Mouse (Mus musculus): Measurements from ENCODE around the gene Gm19345.

- TF ChIP-seq TCF12 (IDR thresholded peaks at IDR 0.05; ENCODE audit: insufficient read depth, poor library complexity, severe bottlenecking) (no peak), POLR2A (IDR thresholded peaks at IDR 0.05; ENCODE audit: insufficient read length, low read depth) (no peak), USF1 (IDR thresholded peaks at IDR 0.05; ENCODE audit: low read depth) (no peak), E2F4 (IDR thresholded peaks at IDR 0.05; ENCODE audit: insufficient read depth) (no peak), CEBPB (IDR thresholded peaks at IDR 0.05; ENCODE audit: insufficient read depth, poor library complexity, severe bottlenecking) (no peak), MYOD1 (IDR thresholded peaks at IDR 0.05; ENCODE audit: control insufficient read depth in 1 of 3, insufficient read length in 2 of 3, low read depth in 2 of 3) (no peak), MAX (IDR thresholded peaks at IDR 0.05; ENCODE audit: low read depth) (no peak), TCF3 (IDR thresholded peaks at IDR 0.05; ENCODE audit: insufficient read length, low read depth) (no peak), POLR2AphosphoS2 (IDR thresholded peaks at IDR 0.05; ENCODE audit: insufficient read length, low read depth) (no peak), MYOG (IDR thresholded peaks at IDR 0.05; ENCODE audit: control insufficient read depth in 1 of 3, insufficient read depth in 1 of 3, insufficient read length in 2 of 3, low read depth in 2 of 3) (no peak)
These were observed 22.1 kb upstream of the Gm19345 start for GRCm38 (mm10) chr7:19829694-19830093.

All from myocyte (in vitro differentiated cells).